Comparison of ENCODE assay signal across 8 mouse cellular contexts in genomic region chr19:6241274-6242107, GRCm38 (mm10). TPM values are rescaled to one million over a fixed set of nuclear protein-coding genes. Genes with fewer than 3 reads are reported as not detected.
A peak's percentile ranks its signal among the peaks of the same experiment; 100 is the strongest.
DNase-seq lines count a peak whose midpoint lies in the region; ATAC-seq lines count a peak whose summit lies in the region.

TSS of gene Atg2a (plus strand) at chr19:6241668.

- H3K36me3 ChIP-seq in heart, embryonic 13.5 days, result peaks cover 29% of the 10 kb centered on the region
- peaks cover 28% of the 10 kb centered on the region for H3K36me3 ChIP-seq in liver, embryonic 12.5 days
- peaks cover 15% of the 10 kb centered on the region for H3K36me3 ChIP-seq in stomach, embryonic 15.5 days

- ATAC-seq in heart, embryonic 13.5 days (ENCODE audit: extremely low read depth, insufficient number of reproducible peaks, low FRiP score, low TSS enrichment), result peak; percentile 86
- ATAC-seq in liver, embryonic 12.5 days, result peak; percentile 90
- peak; percentile 93 for ATAC-seq in stomach, embryonic 15.5 days (ENCODE audit: insufficient read depth, low FRiP score, low read depth)

- peaks cover 10% of the 10 kb centered on the region for H3K4me1 ChIP-seq in brown adipose tissue, adult 24 weeks (ENCODE audit: control insufficient read depth, insufficient read depth, insufficient read length, low read length)
- peaks cover 24% of the 10 kb centered on the region for H3K4me1 ChIP-seq in heart, embryonic 13.5 days
- H3K4me1 ChIP-seq in liver, embryonic 12.5 days, result peaks cover 61% of the 10 kb centered on the region
- H3K4me1 ChIP-seq in stomach, embryonic 15.5 days, result peaks cover 19% of the 10 kb centered on the region

- DNase-seq in CD4-positive, CD25-positive, alpha-beta regulatory T cell, adult 2 months (ENCODE audit: low read depth, low spot score), result peak; percentile 98
- peak; percentile 97 for DNase-seq in fat pad, adult 2 months (ENCODE audit: extremely low read depth, low read depth, low spot score)
- DNase-seq in kidney, postnatal 10 days, result peak; percentile 99
- DNase-seq in natural killer cell, adult 2 months (ENCODE audit: low spot score in 2 of 2), result peak; percentile 98 to 99

- no peaks in the 10 kb centered on the region for H3K9me3 ChIP-seq in heart, embryonic 13.5 days
- no peaks in the 10 kb centered on the region for H3K9me3 ChIP-seq in liver, embryonic 12.5 days (replicated peaks)
- H3K9me3 ChIP-seq in stomach, embryonic 15.5 days, result no peaks in the 10 kb centered on the region

- peak within 1 kb of the TSS; percentile 87 for H3K4me3 ChIP-seq in brown adipose tissue, adult 24 weeks (ENCODE audit: insufficient read depth, low read depth, low read length)
- peak within 1 kb of the TSS; percentile 81 for H3K4me3 ChIP-seq in heart, embryonic 13.5 days
- peak within 1 kb of the TSS; percentile 92 for H3K4me3 ChIP-seq in liver, embryonic 12.5 days
- peak within 1 kb of the TSS; percentile 88 for H3K4me3 ChIP-seq in stomach, embryonic 15.5 days (replicated peaks)

- H3K27me3 ChIP-seq in heart, embryonic 13.5 days (replicated peaks), result no peaks in the 10 kb centered on the region
- H3K27me3 ChIP-seq in liver, embryonic 12.5 days (replicated peaks), result no peaks in the 10 kb centered on the region
- H3K27me3 ChIP-seq in stomach, embryonic 15.5 days (replicated peaks), result no peaks in the 10 kb centered on the region

- peak within 1 kb of the TSS; percentile 93 for H3K9ac ChIP-seq in heart, embryonic 13.5 days
- peak within 1 kb of the TSS; percentile 95 for H3K9ac ChIP-seq in liver, embryonic 12.5 days
- peak within 1 kb of the TSS; percentile 98 for H3K9ac ChIP-seq in stomach, embryonic 15.5 days

- peak within 1 kb of the TSS; percentile 96 for H3K4me2 ChIP-seq in heart, embryonic 13.5 days
- peak within 1 kb of the TSS; percentile 96 for H3K4me2 ChIP-seq in liver, embryonic 12.5 days
- H3K4me2 ChIP-seq in stomach, embryonic 15.5 days, result peak within 1 kb of the TSS; percentile 94

- H3K27ac ChIP-seq in brown adipose tissue, adult 24 weeks (replicated peaks; ENCODE audit: low read depth, low read length), result peak within 1 kb of the TSS; percentile 75
- peak within 1 kb of the TSS; percentile 72 for H3K27ac ChIP-seq in heart, embryonic 13.5 days (replicated peaks)
- H3K27ac ChIP-seq in liver, embryonic 12.5 days, result peak within 1 kb of the TSS; percentile 93
- peak within 1 kb of the TSS; percentile 71 for H3K27ac ChIP-seq in stomach, embryonic 15.5 days

- under 1% methylated on average over 55 of the region's 55 CpGs for WGBS in heart, embryonic 13.5 days
- WGBS in liver, embryonic 12.5 days (ENCODE audit: insufficient replicate concordance), result under 1% methylated on average over 55 of the region's 55 CpGs
- under 1% methylated on average over 55 of the region's 55 CpGs for WGBS in stomach, embryonic 15.5 days

RNA-seq across cellular contexts. Expression of gene Atg2a, which starts in this region (rescaled TPM):
- polyA plus RNA-seq in brown adipose tissue, adult 24 weeks (2012; ENCODE audit: insufficient read depth, insufficient read length, missing spikeins), result 9.6 and 9.9 TPM in 2 replicates
- 6.5 and 7.1 TPM in 2 replicates for polyA plus RNA-seq in heart, embryonic 13.5 days (2015; fragmentation: Nextera tagmentation; extraction: Ambion mirVana)
- polyA plus RNA-seq in liver, embryonic 12.5 days (2016; fragmentation: Nextera tagmentation; extraction: Ambion mirVana), result 7.1 and 8.2 TPM in 2 replicates
- polyA plus RNA-seq in stomach, embryonic 15.5 days (2015; fragmentation: Nextera tagmentation; extraction: Ambion mirVana), result 7.6 and 10.6 TPM in 2 replicates

Comparison
In these comparisons a context has a peak if more than half of its experiments do, and no peak if none do; other contexts are left out.
1. Peak in every context shown above with its lines: DNase-seq, ATAC-seq, H3K4me3 ChIP-seq and H3K27ac ChIP-seq.